Mouse (Mus musculus): ENCODE measurements around the gene Dpy19l1.
A peak's percentile ranks its signal among the peaks of the same experiment; 100 is the strongest.

Dpy19l1 gene

DNA sequence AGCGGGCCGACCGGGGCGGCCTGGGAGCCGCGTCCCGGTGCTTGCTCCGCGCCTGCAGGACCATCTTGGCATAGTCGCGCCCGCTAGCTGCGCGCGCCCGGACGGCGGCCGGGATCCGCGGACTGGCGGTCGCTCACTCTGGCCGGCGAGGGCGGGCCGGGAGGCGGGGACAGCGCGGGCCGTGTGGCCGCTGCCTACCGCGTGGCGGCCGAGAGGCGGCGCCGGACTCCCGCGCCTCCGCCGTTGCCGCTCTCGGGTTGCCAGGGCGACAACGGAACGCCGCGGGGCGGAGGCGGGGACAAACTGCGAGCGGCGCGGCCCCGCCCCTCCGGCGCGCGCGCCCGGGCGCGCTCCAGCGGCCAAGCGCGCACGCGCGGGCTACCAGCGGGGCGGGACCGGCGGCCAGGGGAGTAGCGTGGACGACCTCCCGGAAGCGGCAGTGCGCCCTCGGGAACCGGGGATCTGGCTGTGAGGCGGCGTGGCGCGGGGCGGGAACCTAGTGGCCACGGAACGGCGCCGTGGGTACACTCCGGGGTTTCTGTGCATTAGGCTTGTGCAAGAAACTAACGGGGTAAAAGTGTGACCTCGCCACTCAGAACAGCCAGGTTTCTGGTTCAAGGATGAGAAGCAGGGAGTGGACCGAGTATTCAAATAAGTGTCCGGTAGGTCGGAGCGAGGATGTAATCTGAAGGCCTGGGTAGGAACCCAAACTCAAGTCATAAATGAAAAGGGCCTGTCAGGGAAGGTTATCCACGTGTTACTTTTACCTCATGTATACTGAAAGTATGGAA lies at the start of gene Dpy19l1:
Gene Dpy19l1, minus strand, starts transcription at position 74 of the 791 bp plus-strand sequence.
- peak; percentile 65 for DNase-seq (ENCODE audit: low read depth)

DNA sequence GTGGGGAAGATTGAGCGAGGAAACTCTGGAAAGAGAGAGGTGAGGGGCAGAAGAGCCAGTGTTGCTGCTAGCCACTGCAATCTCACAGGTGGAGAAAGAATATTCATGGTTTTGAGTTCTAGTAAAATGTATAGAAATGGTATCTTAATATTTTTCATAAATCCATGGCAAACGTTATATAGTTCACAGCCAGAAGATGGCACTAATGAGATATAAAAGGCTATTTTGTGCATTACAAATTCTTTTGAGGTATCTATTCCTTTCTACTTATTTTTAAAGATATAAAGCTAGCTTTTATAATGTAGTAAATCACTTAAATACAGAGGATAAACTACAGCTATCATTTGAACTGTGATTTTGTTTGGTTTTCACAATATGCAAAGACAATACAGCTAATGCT lies 35.2 kb upstream of the Dpy19l1 start:
- no peak for DNase-seq (ENCODE audit: low read depth)

DNA sequence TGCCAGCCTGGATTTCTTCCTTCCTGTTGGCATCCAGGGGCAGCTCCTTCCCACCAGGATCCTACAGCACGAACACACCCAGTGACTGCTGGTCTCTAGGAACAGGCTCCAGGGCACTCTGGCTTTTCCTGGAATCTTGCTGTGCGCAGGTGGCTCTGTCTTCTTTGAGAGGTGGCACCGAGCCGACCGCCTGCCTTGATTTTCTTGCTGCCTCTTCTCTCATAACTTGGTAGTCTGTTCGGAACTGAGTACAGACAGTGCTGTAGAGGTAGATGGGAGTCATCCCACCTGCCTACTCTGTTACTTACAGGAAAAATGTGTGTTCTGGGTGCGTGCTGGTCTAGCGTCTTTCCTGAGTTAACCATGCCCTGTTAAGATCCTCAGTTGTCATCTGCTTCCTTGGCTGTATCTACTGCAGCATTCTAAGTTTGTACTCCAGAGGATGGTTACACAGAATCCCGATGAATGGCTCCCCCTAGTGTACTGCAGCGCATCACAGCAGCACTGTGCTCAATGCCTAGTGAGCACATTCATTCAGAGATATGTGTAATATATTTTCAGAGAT lies 13.7 kb upstream of the Dpy19l1 start:
- no peak for DNase-seq (ENCODE audit: low read depth)

DNA sequence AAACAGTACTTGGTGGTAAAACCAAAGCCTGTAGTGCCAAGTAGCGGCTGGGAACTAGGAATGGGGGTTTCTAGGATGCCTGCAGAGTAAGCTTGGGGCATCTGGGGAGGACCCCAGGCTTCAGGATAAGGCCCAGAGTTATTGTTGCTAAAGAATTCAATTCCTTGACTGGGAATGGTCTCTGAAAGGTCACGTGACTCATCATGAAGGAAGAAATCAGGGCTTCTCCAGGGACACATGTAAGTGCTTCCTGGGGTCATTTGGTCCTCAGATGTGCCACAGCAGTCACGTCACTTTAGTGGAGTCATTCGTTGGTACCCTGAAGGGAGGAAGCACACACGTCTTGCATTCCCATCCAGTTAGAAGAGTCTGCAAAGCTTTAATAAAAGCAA lies 11.1 kb upstream of the Dpy19l1 start:
- no peak for DNase-seq (ENCODE audit: low read depth)

DNA sequence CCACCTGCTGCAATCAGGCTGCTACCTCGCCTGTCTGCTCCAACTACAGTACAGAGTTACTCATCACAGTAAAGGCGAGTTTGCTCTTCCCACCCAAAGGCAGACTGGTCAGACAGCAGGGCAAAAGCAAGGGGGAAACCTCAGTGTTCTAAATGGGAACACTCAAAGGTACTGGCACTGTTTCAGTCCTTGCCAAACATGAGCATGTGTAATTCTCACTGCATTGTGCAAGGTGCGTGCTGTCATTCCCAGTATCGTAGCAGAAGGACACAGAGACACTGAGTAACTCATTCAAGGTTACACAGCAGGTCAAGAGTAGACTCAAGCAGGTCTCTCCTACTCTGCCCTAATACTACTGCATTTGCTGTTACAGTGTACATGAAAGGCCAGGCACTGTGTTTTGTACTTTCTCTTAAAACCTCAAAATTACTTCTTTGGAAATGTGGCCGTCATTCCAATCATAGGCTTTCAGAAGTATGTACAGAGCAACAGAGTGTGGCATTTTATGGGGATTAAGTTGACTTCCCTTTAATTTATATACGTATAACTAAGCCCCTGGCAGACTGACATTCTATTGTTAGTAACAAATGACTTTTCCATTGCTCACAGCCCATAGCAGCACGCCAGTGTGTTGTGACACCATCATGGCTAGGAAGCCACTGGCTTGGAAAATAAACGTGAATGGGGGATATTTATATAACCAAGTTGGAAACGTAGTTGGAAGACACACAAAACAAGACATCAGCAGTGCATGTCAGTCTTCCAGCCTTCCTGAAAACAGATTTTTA lies 10.5 kb upstream of the Dpy19l1 start:
- DNase-seq (ENCODE audit: low read depth), result no peak

DNA sequence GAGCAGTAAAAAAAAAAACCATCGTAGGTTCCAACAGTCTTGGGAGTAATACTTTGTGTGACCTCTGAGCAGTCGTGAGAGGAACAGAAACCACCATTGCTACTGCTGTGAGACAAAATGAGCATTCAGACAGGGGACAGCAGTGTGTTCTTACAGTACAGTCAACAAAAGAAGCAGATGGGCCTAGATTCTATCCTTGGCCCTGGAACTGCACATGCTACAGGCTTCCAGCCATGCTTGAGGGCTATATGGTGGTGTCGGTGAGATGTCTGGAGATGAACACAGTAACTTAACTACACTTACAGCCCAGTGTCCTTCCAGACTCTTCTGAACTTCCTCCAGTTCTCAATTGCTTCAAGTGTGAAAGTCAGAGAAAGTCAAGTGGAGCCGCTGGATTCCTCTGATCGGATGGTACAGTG lies 9.2 kb upstream of the Dpy19l1 start:
- no peak for DNase-seq (ENCODE audit: low read depth)

DNA sequence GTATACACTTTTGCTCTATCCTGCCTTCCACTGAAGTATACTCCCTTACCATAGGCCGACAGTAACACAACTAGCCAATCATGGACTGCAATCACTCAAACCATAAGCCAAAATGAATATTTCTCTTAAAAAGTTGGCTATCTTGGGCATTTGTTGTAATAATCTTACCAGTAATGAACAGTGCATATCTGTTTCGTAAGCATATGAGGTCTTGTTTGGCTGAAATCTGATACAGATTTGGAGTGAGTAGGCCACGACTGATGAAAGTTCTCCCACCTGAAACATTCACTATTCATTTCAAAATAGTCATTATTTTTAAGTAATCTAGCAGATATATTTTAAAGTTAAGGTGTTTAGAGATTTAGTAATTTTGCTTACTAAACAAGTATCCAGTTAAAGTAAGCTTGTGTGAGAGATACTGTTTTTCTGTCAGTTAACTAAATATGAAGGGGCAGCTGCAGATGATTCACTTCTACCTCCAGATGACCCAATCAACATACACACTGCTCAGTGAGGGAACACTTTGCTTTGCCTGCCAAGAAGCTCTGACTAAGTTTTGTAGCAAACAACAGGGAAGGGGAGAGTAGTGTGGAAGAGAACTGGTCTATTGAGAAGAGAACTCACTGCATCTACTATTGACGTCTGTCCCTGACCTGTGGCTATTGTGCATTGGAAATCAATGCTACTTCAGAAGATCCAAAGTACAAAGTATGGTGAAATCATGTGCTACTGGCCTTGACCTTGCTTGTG lies 8.6 kb upstream of the Dpy19l1 start:
- DNase-seq (ENCODE audit: low read depth), result no peak

DNA sequence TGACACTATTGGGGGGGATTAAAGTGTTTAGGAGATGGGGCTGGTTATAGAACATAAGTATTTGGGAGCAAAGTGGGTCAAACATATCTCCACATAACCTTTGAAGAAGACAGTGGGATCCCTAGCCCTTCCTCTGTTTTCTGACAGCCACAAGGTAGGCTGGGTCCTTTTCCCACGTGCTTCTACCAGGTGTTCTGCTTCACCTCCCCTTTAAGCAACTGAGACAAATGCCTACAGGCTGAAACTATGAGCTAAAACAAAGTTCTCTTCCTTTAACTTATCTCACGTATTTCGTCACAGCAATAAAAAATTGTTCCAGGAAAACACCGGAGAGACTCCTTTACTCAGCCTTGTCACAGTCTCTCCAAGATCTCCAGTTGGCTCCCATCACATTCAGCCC lies 5.9 kb upstream of the Dpy19l1 start:
- DNase-seq (ENCODE audit: low read depth), result no peak

DNA sequence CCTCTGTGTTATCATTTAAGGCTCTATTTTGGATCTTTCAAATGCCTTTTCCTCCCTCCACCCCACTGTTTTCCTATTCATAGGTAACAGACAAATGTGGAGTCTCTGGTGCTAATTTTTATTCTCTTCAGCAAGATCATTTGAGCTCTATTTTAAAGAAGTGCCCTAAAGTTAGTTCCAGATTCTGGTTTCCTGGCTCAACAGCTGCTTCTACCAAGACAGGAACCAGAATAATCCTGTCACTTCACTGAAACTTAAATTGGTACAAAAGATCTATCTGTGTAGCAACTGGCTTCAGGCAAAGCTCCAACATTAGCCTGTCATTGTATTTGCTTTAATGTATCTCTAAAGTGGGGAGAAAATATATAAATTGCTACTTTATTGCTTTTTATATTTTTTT lies 3.6 kb upstream of the Dpy19l1 start:
- DNase-seq (ENCODE audit: low read depth), result no peak

DNA sequence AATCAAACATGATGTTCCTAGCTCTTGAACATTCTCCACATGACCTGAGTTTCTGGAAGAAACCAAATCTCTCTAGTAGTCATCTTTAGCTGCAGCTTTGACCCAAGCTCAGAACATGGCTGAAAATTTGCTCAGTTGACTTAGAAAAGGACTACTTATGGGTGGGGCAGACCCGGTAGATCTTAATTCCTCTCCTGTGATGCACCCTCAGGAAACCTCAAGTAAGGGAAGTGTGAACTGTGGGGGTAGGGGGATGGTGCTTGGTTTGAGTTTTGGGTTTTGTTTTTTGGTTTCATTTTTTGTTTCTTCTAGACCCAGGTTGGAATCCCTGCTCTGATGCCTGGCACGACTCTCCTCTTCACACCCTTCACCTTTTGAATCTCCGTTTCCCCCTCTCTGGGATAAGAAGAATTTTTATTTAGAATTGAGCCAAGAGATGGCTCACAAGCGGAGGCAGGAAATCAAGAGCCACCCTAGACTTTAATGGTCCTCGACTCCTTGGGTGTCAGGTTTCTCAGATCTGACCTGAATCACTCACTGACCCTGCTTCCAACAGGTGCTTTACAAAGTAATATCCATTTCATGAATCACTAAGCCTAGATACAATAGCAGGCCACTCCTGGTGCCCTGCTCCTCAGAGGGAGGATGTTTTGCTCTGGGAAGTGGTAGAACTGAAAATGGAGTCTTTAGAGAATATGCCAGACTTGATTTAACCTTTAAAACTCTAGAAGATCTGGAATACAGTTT lies 2.2 kb upstream of the Dpy19l1 start:
- no peak for DNase-seq (ENCODE audit: low read depth)

DNA sequence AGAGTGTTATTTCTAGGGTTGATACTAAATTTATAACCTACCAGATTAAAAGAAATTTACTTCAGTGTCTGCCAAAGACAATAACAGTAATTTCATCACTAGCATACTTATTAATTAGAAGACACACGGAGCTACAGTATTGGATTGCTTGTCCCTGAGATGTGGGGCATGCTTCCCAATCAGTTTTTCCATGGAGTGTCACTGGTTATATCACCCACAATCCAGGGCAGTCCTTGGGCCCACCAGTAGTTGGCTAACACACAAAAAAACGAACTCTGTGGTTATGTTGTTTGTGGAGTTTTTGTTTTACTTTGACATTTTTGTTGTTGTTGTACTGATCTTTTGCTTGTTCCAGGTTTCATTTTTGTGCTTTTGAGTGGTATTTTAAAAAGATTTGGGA lies 1.4 kb upstream of the Dpy19l1 start:
- no peak for DNase-seq (ENCODE audit: low read depth)

DNA sequence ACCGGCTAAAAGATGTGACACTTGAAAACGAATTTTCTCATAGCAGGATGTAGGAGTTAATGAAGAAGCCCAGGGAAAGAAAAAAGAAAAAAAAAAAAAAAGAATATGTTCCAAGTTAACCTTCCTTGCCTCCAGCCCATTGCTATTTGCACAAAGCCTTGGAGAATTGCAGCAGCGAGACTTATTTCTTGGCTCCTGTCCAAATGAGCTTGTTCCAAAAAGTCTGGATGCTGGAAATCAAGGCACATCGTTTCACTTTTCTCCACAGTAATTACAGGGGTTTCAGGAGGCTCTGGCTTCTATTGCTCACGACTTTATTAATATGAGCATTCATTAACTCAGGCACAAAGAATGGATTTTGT lies 899 bp upstream of the Dpy19l1 start:
- no peak for DNase-seq (ENCODE audit: low read depth)

DNA sequence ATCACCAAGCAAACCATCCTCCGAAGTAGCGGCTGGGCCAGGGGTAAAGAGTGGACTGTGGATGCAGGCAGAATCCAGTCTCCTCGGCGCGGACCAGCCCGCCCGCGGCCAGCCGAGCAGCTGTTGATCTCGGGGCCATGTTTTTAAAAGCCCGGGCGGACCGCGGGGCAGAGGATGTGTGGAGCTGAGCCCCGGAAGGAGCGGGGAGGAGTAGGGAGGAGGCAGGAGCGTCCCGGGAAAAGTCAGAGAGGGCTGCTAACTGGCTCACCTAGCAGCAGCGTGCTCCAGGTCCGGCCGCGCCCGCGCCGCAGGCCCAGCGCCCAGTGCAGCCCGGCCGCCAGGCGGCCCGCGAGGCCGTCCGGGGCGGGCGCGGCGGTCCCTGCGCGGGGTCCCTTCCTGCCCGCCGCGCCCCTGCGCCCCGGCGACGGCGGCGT lies 352 bp downstream of the Dpy19l1 start:
- no peak for DNase-seq (ENCODE audit: low read depth)

DNA sequence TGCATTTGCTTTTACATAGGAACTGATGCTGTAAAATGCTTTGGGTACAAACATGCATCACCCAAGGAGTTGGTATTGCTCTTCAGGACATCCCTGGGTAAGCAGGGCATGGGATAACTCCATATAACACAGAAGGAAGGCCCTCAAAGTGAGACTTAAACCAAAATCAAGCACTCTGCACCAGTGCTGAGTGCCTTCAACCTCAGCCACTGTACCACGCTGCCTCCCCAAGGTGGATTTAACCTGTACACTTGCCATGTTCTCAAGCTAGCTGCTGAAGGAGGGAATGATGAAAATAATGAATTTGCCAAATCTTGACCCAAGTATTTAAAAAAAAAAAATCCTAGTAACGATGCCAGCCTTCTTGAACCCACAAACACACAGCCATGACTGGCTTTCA lies 1.3 kb downstream of the Dpy19l1 start:
- no peak for DNase-seq (ENCODE audit: low read depth)

DNA sequence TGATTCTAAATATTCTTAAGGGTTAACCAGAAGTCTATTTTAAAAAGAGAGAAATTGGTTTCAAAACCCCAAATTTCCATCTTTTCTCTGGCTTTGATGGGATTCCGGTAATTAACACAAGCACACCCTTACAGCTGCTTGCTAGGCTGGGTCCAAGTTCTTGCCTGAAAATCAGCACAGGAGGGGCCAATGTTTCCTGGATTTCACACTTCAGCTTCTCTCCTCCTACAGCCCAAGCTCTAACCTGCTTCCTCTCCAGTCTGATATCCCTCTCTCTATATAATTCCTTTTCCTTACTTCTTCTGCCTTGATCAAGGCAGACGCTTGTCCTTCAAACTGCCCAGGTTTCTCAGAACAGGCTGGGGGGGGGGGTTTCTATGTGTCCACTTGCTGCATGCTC lies 6.7 kb downstream of the Dpy19l1 start:
- DNase-seq (ENCODE audit: low read depth), result no peak

DNA sequence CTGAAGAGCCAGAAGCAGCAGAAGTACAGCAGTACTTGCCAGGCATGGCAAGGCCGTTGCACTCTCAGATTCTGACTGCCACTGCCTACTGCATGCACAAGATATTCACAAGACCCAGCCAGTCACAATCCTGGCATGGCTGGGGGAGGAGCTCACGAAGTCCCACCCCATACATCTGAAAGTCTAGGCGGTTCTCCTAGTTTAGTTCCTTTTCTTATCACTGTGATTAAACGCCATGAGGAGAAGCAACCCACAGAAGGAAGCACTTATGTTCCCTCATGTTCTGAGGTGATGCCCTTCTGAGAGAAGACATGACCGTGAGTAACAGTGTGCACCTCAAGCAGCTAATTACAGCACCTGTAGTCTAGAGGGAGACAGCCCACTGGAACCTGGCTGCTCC lies 12.4 kb downstream of the Dpy19l1 start:
- DNase-seq (ENCODE audit: low read depth), result no peak

DNA sequence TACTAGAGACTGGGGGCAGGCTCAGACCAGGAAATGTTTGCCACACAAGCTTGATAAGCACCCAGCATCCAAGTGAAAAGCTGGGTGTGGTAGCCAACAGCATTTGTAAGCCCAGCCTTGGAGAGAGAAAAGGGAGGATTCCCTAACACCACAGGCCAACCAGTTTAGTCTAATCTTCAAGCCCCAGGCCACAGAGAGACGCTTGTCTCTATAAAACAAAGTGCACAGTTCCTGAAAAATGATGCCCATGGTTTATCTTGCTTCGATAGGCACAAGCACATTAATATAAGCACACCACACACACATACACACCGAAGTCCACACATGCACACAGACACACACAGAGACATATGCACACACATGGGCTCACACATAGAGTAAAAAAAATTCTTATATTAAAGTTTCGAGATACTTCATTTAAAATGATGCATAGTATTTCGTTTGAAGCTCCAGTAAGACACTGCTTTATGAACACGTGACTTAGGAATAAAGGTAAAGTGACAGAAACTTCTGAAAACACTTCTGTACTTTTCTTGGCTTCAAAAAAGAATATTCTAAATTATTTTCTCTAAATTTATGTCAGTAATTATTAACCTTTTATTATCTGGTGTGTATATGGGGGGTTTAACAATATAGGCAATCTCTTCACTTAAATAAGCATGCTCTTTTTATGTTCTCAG lies 14.4 kb downstream of the Dpy19l1 start:
- peak; percentile 75 for DNase-seq (ENCODE audit: low read depth)

DNA sequence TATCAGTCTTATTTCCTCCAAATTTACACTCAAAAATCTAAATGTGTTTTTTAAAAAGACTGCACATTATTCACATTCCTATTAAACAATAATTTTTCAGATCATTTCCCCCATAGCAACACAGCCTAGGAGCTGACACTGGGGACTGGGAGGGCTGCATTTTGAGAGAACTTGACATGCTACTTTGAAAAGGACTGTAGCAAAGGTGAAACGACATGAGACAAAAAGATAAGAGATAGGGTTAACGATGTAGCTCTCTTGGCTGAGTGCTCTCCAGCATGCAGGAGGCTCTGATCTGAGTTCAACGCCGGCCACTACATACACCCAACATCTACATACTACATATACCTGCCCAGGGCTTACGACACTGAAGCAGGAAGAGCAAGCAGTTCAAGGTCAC lies 20.6 kb downstream of the Dpy19l1 start:
- DNase-seq (ENCODE audit: low read depth), result no peak

DNA sequence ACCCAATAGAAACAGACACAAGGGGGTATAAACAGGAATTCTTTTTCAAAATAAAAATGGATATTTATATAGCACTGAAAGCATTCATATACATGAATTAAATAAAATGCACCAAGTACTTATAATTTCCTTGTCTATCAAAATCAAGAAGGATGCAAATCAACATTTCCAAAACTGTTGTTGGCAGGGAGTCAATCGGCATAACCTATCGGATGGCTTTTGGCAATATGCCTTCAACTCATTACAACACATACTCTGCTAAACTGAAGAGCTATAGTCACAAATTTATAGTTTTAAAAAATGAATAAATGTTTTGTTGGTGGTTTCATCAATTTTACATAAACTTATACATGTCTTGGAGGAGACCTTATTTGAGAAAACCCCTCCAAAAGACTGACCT lies 25.7 kb downstream of the Dpy19l1 start:
- DNase-seq (ENCODE audit: low read depth), result no peak

DNA sequence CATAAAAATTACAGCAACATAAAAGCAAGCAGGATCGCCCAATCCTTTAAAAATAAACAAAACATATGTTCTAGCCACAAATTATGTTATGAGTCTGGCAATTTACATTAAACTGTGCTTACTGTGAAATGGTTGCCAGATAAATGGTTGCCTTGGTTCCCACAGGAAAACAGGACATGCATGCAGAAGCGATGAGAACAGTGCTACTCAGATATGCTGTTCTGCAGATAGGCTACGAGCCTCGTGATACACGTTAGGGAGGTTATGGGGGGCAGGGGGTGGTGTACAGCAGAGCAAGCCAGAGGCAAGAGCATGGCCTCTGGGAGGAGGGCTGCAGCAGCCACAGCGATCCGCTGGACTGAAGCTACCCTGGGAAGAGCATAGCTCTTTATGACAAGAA lies 29.1 kb downstream of the Dpy19l1 start:
- DNase-seq (ENCODE audit: low read depth), result no peak

DNA sequence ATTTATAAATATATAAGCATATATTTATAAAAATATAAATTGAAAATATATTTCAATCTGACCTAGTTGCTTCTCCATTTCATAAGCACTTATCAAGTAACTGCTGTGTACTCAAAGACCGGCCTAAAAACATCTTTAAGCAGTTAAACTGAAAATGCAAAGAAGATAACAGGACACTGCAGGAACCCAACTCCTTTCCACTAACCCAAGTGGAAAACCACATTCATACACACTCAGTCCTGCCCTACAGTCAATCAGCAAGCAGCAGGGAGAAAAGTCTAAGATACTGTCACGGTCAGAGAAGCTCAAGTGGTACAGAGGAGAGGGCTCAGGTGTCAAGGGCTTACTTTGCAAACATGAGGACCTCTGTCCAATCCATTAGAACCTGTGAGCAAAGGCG lies 30.4 kb downstream of the Dpy19l1 start:
- no peak for DNase-seq (ENCODE audit: low read depth)
